Mouse (Mus musculus): ENCODE measurements around the gene Rhox4f.
"Not testable (repeated sequence)": the region's sequence is repeated elsewhere in the genome, so short reads cannot be mapped to it uniquely, and the experiment has no call there.

Gene Rhox4f

DNA sequence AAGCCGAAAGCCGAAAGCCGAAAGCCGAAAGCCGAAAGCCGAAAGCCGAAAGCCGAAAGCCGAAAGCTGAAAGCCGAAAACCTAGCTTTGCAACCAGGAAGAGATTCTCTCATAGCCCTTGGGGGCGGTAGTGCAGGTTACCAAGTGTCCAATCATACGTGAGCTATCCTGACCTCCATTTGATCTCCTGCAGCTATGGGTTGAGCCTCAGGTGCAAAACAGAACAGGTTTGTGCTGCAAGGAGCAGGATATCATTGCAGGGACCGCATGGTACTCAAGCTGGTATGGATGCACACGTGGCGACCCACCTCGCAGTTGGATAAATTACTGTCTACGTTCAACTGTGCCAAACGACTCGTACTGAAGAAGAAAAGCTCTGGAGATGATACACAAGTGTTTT, at the start of gene Rhox4f:
Gene Rhox4f (minus strand): TSS at position 101 of the 400 bp plus-strand sequence.
- DNase-seq = not testable (repeated sequence)

DNA sequence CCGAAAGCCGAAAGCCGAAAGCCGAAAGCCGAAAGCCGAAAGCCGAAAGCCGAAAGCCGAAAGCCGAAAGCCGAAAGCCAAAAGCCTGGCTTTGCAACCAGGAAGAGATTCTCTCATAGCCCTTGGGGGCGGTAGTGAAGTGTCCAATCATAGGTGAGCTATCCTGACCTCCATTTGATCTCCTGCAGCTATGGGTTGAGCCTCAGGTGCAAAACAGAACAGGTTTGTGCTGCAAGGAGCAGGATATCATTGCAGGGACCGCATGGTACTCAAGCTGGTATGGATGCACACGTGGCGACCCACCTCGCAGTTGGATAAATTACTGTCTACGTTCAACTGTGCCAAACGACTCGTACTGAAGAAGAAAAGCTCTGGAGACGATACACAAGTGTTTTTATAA, 43.7 kb upstream of the Rhox4f start, which contains the start of gene Rhox4g:
Gene Rhox4g (minus strand): TSS at position 101 of the 400 bp plus-strand sequence.
- DNase-seq = not testable (repeated sequence)

DNA sequence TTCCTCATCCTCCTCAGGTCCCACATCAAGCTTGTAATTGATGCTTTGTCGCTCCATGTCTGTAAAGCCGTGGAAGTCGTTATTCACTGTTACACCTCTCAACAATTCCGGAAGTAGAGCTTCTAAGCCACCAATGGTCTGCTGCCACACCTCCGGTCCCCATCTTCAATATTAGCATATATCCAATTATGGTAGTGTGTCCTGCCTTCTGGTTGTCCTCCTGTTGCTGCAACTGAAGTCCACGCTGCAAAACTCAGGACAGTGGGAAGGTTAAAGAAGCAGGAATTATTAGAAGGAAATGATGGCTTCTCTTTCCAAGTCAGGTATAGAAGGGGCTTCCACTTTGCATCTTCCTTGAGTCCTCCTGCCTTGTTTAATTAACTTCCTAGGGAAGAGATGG, 35.9 kb upstream of the Rhox4f start, which contains the start of gene Rhox2g:
Gene Rhox2g (minus strand): TSS at position 101 of the 400 bp plus-strand sequence.
- DNase-seq = not testable (repeated sequence)

DNA sequence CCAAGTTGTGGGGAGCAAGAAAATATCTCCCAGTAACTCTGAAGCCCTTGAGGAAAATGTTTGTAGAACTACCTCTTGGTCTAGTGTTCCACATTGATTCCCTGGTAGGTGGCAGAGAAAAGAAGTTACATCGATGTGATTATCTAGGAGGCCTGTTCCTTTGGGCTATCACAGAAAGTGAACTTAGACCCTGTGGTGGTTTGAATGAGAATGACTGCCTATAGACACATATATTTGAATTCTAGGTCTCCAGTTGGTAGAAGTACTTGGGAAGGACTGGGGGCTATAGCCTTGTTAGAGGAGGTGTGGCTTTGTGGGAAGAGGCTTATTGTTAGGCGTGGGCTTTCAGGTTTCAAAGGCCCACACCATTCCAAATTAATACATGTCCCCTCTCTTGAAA, 21.0 kb upstream of the Rhox4f start, which contains the start of gene Rhox3g:
Gene Rhox3g (minus strand): TSS at position 101 of the 400 bp plus-strand sequence.
- DNase-seq = not testable (repeated sequence)

DNA sequence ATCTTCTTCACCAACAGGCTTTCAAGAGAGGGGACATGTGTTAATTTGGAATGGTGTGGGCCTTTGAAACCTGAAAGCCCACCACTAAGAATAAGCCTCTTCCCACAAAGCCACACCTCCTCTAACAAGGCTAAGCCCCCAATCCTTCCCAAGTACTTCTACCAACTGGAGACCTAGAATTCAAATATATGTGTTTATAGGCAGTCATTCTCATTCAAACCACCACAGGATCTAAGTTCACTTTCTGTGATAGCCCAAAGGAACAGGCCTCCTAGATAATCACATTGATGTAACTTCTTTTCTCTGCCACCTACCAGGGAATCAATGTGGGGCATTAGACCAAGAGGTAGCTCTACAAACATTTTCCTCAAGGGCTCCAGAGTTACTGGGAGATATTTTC, 26.8 kb downstream of the Rhox4f start, which contains the start of gene Rhox3f:
Gene Rhox3f (plus strand): TSS at position 301 of the 400 bp plus-strand sequence.
- DNase-seq = not testable (repeated sequence)

DNA sequence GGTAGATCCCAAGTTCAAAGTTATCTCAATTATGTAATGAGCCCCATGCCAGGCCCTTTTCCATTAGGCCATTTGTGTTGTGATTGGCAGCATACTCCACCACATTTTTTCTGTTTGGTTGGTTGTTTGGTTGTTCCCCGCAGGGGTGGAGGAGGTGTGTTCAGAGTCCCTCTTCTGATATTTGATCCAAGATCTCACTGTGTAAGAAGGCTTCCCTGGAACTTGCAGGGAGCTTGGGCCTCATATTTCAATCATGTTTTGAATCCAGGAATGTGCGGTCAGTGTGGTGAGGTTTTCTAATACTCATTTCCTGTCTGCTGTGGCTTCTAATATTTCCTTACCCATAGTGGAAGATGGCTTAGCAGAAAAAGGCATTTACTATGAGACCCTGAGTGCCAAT, 34.9 kb downstream of the Rhox4f start:
- DNase-seq = not testable (repeated sequence)

DNA sequence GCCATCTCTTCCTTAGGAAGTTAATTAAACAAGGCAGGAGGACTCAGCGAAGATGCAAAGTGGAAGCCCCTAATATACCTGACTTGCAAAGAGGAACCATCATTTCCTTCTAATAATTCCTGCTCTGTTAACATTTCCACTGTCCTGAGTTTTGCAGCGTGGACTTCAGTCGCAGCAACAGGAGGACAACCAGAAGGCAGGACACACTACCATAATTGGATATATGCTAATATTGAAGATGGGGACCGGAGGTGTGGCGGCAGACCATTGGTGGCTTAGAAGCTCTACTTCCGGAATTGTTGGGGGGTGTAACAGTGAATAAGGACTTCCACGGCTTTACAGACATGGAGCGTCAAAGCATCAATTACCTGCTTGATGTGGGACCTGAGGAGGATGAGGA, 36.4 kb downstream of the Rhox4f start, which contains the start of gene Rhox2f:
Gene Rhox2f (plus strand): TSS at position 301 of the 400 bp plus-strand sequence.
- DNase-seq = not testable (repeated sequence)

DNA sequence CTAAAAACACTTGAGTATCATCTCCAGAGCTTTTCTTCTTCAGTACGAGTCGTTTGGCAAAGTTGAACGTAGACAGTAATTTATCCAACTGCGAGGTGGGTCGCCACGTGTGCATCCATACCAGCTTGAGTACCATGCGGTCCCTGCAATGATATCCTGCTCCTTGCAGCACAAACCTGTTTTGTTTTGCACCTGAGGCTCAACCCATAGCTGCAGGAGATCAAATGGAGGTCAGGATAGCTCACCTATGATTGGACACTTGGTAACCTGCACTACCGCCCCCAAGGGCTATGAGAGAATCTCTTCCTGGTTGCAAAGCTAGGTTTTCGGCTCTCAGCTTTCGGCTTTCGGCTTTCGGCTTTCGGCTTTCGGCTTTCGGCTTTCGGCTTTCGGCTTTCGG, 50.4 kb downstream of the Rhox4f start, which contains the start of gene Rhox4e:
Gene Rhox4e (plus strand): TSS at position 301 of the 400 bp plus-strand sequence.
- not testable (repeated sequence) for DNase-seq
